Mouse (Mus musculus) gastrocnemius, postnatal 36 days (tissue): Measurements from ENCODE around the gene Cd37. TPM values are rescaled to one million over a fixed set of nuclear protein-coding genes. Genes with fewer than 3 reads are reported as not detected.

ENCODE experiments used
- total RNA-seq, 2 experiments: library from RNA; stranded (reverse); gene quantifications; 2 replicates each; pipeline ENCODE4 v1.2.3; 2021

Gene Cd37
- total RNA-seq, 2 experiments from 2014 or later, result 0.79 to 1.5 TPM

Other genes with a start within 250 kb of the Cd37 start
- gene Irf3, start 241.5 kb downstream of the Cd37 start, total RNA-seq, result 10 to 100 TPM; 18.3 to 20.3 TPM
- gene Bcl2l12, start 240.4 kb downstream of the Cd37 start, total RNA-seq, result 1 to 10 TPM; 8.0 to 8.9 TPM
- 10 to 100 TPM; 36.9 to 40.2 TPM for gene Scaf1, start 222.8 kb downstream of the Cd37 start, total RNA-seq
- gene Rras, start 221.2 kb downstream of the Cd37 start, total RNA-seq, result 10 to 100 TPM; 20.6 to 21.8 TPM
- 10 to 100 TPM; 11.3 to 14.1 TPM for gene Prr12, start 186.2 kb downstream of the Cd37 start, total RNA-seq
- 10 to 100 TPM; 29.0 to 30.8 TPM for gene Nosip, start 176.7 kb downstream of the Cd37 start, total RNA-seq
- 1 to 10 TPM; 8.0 to 8.8 TPM for gene Prrg2, start 176.4 kb downstream of the Cd37 start, total RNA-seq
- 10 to 100 TPM; 17.3 to 20.9 TPM for gene Rcn3, start 146.9 kb downstream of the Cd37 start, total RNA-seq
- 10 to 100 TPM; 39.2 to 40.0 TPM for gene Fcgrt, start 135.3 kb downstream of the Cd37 start, total RNA-seq
- gene Rps11, start 114.7 kb downstream of the Cd37 start, total RNA-seq, result 100 to 1,000 TPM; 388 to 460 TPM
- gene Rpl13a, start 110.4 kb downstream of the Cd37 start, total RNA-seq, result 100 to 1,000 TPM; 488 to 598 TPM
- not detected for gene Gm45713, start 102.9 kb downstream of the Cd37 start, total RNA-seq
- 1 to 10 TPM; 2.8 to 4.0 TPM for gene Flt3l, start 102.7 kb downstream of the Cd37 start, total RNA-seq
- gene Pih1d1, start 84.8 kb downstream of the Cd37 start, total RNA-seq, result 10 to 100 TPM; 28.6 to 36.2 TPM
- 10 to 100 TPM; 10.6 to 14.3 TPM for gene Aldh16a1, start 84.5 kb downstream of the Cd37 start, total RNA-seq
- under 1 TPM; 0.76 to 0.79 TPM for gene Slc17a7, start 75.2 kb downstream of the Cd37 start, total RNA-seq
- gene Gfy, start 59.5 kb downstream of the Cd37 start, total RNA-seq, result not detected
- gene Pth2, start 58.1 kb downstream of the Cd37 start, total RNA-seq, result not detected
- gene Ccdc155, start 34.2 kb downstream of the Cd37 start, total RNA-seq, result not detected
- not detected for gene Dkkl1, start 27.0 kb downstream of the Cd37 start, total RNA-seq
- gene Tead2, start 23.4 kb downstream of the Cd37 start, total RNA-seq, result 1 to 10 TPM; 2.7 to 3.3 TPM
- gene Slc6a16, start 2.0 kb upstream of the Cd37 start, total RNA-seq, result not detected
- gene Slc6a21, start 38.4 kb upstream of the Cd37 start, total RNA-seq, result not detected
- gene Trpm4, start 94.7 kb upstream of the Cd37 start, total RNA-seq, result 10 to 100 TPM; 20.1 to 20.7 TPM
- 100 to 1,000 TPM; 818 to 890 TPM for gene Hrc, start 96.2 kb upstream of the Cd37 start, total RNA-seq
- gene Ppfia3, start 127.9 kb upstream of the Cd37 start, total RNA-seq, result under 1 TPM; 0.07 to 0.08 TPM
- not detected for gene Lin7b, start 131.5 kb upstream of the Cd37 start, total RNA-seq
- gene Snrnp70, start 156.6 kb upstream of the Cd37 start, total RNA-seq, result 10 to 100 TPM; 70.2 to 84.1 TPM
- gene Kcna7, start 166.5 kb upstream of the Cd37 start, total RNA-seq, result 10 to 100 TPM; 78.3 to 85.9 TPM
- 1 to 10 TPM; 3.4 to 5.5 TPM for gene Ntf5, start 174.6 kb upstream of the Cd37 start, total RNA-seq
- under 1 TPM; 0.54 to 0.67 TPM for gene Lhb, start 181.7 kb upstream of the Cd37 start, total RNA-seq
- 100 to 1,000 TPM; 275 to 279 TPM for gene Gys1, start 195.7 kb upstream of the Cd37 start, total RNA-seq
- 10 to 100 TPM; 22.1 to 23.0 TPM for gene Ruvbl2, start 199.0 kb upstream of the Cd37 start, total RNA-seq
- gene Ftl1, start 220.8 kb upstream of the Cd37 start, total RNA-seq, result 100 to 1,000 TPM; 132 to 146 TPM
- 10 to 100 TPM; 13.8 to 14.6 TPM for gene Bax, start 227.8 kb upstream of the Cd37 start, total RNA-seq
- gene Tulp2, start 242.8 kb upstream of the Cd37 start, total RNA-seq, result under 1 TPM in 1 of 2 experiments, not detected in 1; 0.39 TPM
- gene Gm45808, start 247.7 kb upstream of the Cd37 start, total RNA-seq, result 1 to 10 TPM; 6.1 to 6.6 TPM
- gene Dhdh, start 249.7 kb upstream of the Cd37 start, total RNA-seq, result 10 to 100 TPM; 11.4 to 12.8 TPM